Mouse (Mus musculus): ENCODE results near the gene Rsph3a.

DNA sequence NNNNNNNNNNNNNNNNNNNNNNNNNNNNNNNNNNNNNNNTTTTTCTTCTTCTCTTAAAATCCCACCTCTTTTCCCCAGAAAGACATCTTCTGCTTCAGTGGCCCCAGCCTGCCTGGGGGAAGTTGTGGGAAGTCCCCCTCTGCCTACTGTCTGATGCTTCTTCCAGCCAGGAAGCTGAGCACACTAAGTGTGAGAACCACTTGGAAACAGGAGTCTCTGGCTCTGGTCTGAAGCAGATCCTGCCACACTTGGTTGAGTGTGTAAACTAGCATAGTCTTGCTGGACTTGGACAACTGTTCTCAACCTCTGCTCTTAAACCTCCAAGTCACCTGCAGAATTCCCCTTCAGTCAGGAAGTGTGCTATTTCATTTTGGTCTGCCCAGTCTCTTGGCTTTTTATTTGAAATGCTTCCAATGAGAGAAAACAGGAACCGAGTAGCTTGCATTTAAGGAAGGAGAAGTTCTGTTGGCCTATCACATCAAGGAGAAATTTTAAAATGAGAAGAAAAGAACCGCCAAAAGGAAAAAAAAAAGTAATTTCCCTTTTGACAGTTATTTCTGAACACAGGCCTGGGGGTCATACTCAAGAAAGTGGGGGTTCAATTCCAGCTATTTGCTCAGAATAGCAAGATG, 30.7 kb upstream of the Rsph3a start:
- TF ChIP-seq CTCF (IDR thresholded peaks at IDR 0.05; ENCODE audit: borderline replicate concordance, insufficient read depth, low read depth, low read length) = no peak
- TF ChIP-seq POLR2A (IDR thresholded peaks at IDR 0.05; ENCODE audit: borderline replicate concordance, insufficient read depth, low read length) = no peak
